Mouse (Mus musculus) brain, embryonic 14.5 days (tissue): Measurements from ENCODE around the gene Crim1.

Experiments
- CTCF ChIP-seq: fragments of 200-500 bp; IDR thresholded peaks from 2 replicates; pipeline ENCODE4 v1.5.1; 2012; ENCODE audit warnings: inconsistent platforms, mild to moderate bottlenecking, moderate library complexity, borderline replicate concordance; ENCODE audit not compliant: insufficient read depth, insufficient read length; ENCODE audit errors: extremely low read depth
- POLR2A ChIP-seq: fragments of 200-500 bp; IDR thresholded peaks from 2 replicates; pipeline ENCODE4 v1.6.1; 2012; ENCODE audit warnings: mild to moderate bottlenecking, inconsistent platforms, borderline replicate concordance; ENCODE audit not compliant: poor library complexity, insufficient read depth, insufficient read length, severe bottlenecking; ENCODE audit errors: extremely low read depth

- TF ChIP-seq POLR2A (no peak), CTCF (no peak)
Observed at GRCm38 (mm10) chr17:78163724-78164236, 36.3 kb upstream of the Crim1 start.
